Mouse (Mus musculus) yolk sac, embryonic 10.5 days (tissue): ENCODE measurements around the gene Gm9049.
"Not testable (repeated sequence)": the region's sequence is repeated elsewhere in the genome, so short reads cannot be mapped to it uniquely, and the experiment has no call there.

ENCODE experiments used
- DNase-seq: peaks from one replicate; pipeline ENCODE4 v3.0.0-alpha.2; 2017; ENCODE audit warnings: low spot score

Gene Gm9049

GRCm38 (mm10) chr10:118354005-118354404 is at the start of gene Gm9049:
Gene Gm9049, minus strand, starts transcription at chr10:118354105.
- not testable (repeated sequence) for DNase-seq

GRCm38 (mm10) chr10:118399917-118400316 is 46.0 kb upstream of the Gm9049 start:
- DNase-seq: no peak

DNA sequence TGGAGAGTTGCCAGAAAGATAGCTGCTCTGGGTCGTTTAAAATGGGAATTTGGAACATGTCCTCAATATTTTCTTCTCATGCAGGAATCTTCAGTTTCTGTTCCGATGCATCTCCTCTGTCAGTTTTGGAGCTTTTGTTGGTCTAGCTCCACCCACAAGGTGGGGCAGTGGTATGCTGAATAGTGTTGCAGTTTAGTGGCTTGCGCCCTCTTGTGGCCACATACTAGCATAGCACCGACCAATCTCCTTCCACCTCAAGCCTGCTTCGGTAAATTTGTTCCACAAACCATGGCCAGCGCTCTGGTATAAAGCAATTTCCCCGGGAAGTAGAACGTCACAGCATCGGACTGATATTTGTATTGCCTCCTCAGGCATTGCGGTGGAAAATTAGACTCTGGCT is 16.5 kb upstream of the Gm9049 start:
- peak; percentile 70 for DNase-seq

- DNase-seq: no peak
Observed at GRCm38 (mm10) chr10:118369518-118369917, 15.6 kb upstream of the Gm9049 start.

DNA sequence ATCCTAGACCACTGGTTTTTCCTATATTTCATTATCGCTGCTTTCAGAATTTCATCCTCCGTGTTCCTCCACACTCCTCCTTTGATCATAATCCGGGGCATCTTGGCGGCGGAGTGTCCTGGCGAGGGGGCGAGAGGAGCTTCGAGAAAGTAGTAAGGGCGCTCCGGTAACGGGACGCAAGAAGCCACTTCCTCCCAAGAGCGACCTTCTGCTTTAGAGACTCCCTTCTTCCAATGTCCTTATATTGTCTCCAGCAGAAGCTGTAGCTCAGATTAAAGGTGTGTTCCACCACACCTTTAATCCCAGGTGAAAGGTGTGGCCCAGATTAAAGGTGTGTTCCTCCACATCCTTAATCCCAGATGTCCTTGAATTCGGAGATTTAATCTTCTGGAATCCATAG is 5.3 kb downstream of the Gm9049 start, which contains the start of gene Gm9048:
Gene Gm9048 (minus strand): TSS at position 101 of the 400 bp plus-strand sequence.
- not testable (repeated sequence) for DNase-seq

DNA sequence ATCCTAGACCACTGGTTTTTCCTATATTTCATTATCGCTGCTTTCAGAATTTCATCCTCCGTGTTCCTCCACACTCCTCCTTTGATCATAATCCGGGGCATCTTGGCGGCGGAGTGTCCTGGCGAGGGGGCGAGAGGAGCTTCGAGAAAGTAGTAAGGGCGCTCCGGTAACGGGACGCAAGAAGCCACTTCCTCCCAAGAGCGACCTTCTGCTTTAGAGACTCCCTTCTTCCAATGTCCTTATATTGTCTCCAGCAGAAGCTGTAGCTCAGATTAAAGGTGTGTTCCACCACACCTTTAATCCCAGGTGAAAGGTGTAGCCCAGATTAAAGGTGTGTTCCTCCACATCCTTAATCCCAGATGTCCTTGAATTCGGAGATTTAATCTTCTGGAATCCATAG is 10.8 kb downstream of the Gm9049 start, which contains the start of gene Gm9046:
Gene Gm9046 (minus strand): TSS at position 101 of the 400 bp plus-strand sequence.
- DNase-seq: not testable (repeated sequence)

- not testable (repeated sequence) for DNase-seq
Observed at GRCm38 (mm10) chr10:118337731-118338130, 16.2 kb downstream of the Gm9049 start, which contains the start of gene Gm9045. Gene Gm9045, minus strand, starts transcription at chr10:118337831.

GRCm38 (mm10) chr10:118332308-118332707 is 21.6 kb downstream of the Gm9049 start, which contains the start of gene Gm9044:
Gene Gm9044, minus strand, starts transcription at chr10:118332408.
- not testable (repeated sequence) for DNase-seq

DNA sequence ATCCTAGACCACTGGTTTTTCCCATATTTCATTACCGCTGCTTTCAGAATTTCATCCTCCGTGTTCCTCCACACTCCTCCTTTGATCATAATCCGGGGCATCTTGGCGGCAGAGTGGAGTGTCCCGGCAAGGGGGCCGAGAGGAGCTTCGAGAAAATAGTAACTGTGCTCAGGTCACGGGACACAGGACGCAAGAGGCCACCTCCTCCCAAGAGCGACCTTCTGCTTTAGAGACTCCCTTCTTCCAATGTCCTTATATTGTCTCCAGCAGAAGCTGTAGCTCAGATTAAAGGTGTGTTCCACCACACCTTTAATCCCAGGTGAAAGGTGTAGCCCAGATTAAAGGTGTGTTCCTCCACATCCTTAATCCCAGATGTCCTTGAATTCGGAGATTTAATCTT is 27.0 kb downstream of the Gm9049 start, which contains the start of gene Gm9040:
Gene Gm9040 (minus strand): TSS at position 101 of the 400 bp plus-strand sequence.
- not testable (repeated sequence) for DNase-seq

DNA sequence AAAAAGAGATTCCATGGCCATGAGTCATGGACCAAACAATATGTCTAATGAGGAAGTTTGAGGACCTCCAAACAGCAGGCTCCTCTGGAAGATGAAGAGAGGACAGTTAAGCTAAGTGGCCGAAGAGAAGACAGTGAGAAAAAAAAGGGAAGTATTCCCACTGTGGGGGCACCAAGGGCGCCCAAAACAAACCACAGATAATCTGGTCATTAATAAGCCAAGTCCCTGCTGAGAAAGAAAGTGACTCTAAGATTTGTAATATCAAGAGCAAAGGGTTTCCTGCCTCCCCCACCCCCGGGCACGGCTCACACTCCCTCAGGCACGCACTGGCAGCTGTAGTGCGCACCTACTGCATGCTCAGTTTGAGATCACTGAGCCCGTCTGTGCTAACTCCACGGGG is 34.9 kb downstream of the Gm9049 start:
- DNase-seq: no peak

GRCm38 (mm10) chr10:118302133-118302532 is 51.8 kb downstream of the Gm9049 start:
- DNase-seq: not testable (repeated sequence)
